Mouse (Mus musculus) cerebellum, adult 9-11 months (tissue): Measurements from ENCODE around the gene Slc25a11.

Experiments used
- DNase-seq: peaks from one replicate; pipeline ENCODE4 v3.0.0; 2022

Slc25a11 gene

GRCm38 (mm10) chr11:70650322-70651175 lies 3.3 kb upstream of the Slc25a11 start:
- DNase-seq: peak; percentile 44

- peak; percentile 26 for DNase-seq
These were observed 2.0 kb upstream of the Slc25a11 start for GRCm38 (mm10) chr11:70649185-70649734.

GRCm38 (mm10) chr11:70648512-70648911 lies 1.2 kb upstream of the Slc25a11 start:
- DNase-seq: peak; percentile 14

GRCm38 (mm10) chr11:70647716-70648420 lies 589 bp upstream of the Slc25a11 start:
- DNase-seq: peak; percentile 74

GRCm38 (mm10) chr11:70646259-70646555 lies 1.1 kb downstream of the Slc25a11 start:
- DNase-seq: peak; percentile 77

- DNase-seq: peak; percentile 60
These were observed 1.6 kb downstream of the Slc25a11 start for GRCm38 (mm10) chr11:70645461-70646258.

- peak; percentile 59 for DNase-seq
These were observed 2.6 kb downstream of the Slc25a11 start for GRCm38 (mm10) chr11:70644564-70645103.

- no peak for DNase-seq
These were observed 4.2 kb downstream of the Slc25a11 start for GRCm38 (mm10) chr11:70643051-70643450.

GRCm38 (mm10) chr11:70641241-70641640 lies 6.0 kb downstream of the Slc25a11 start:
- DNase-seq: no peak

- no peak for DNase-seq
These were observed 7.3 kb downstream of the Slc25a11 start for GRCm38 (mm10) chr11:70639976-70640375.

- DNase-seq: no peak
These were observed 8.5 kb downstream of the Slc25a11 start, which contains the start of gene Gp1ba for GRCm38 (mm10) chr11:70638714-70639278. TSS of gene Gp1ba (plus strand) at chr11:70639122.

GRCm38 (mm10) chr11:70638293-70638692 lies 9.0 kb downstream of the Slc25a11 start:
- no peak for DNase-seq

GRCm38 (mm10) chr11:70637764-70638163 lies 9.5 kb downstream of the Slc25a11 start:
- no peak for DNase-seq

- no peak for DNase-seq
These were observed 11.7 kb downstream of the Slc25a11 start for GRCm38 (mm10) chr11:70635601-70636000.

- DNase-seq: no peak
These were observed 17.1 kb downstream of the Slc25a11 start for GRCm38 (mm10) chr11:70630129-70630528.

- DNase-seq: no peak
These were observed 17.7 kb downstream of the Slc25a11 start for GRCm38 (mm10) chr11:70629557-70629956.

GRCm38 (mm10) chr11:70628431-70628830 lies 18.8 kb downstream of the Slc25a11 start:
- DNase-seq: no peak

GRCm38 (mm10) chr11:70626877-70627276 lies 20.4 kb downstream of the Slc25a11 start:
- DNase-seq: no peak

GRCm38 (mm10) chr11:70625473-70625872 lies 21.8 kb downstream of the Slc25a11 start:
- DNase-seq: no peak

- no peak for DNase-seq
These were observed 24.1 kb downstream of the Slc25a11 start for GRCm38 (mm10) chr11:70623053-70623742.

- no peak for DNase-seq
These were observed 25.1 kb downstream of the Slc25a11 start for GRCm38 (mm10) chr11:70621972-70622814.
